Mouse (Mus musculus) spleen, adult 2 months (tissue): ENCODE results near the gene Adamts9.

Experiments
- CTCF ChIP-seq: fragments of 200-500 bp; IDR thresholded peaks from 2 replicates; pipeline ENCODE4 v1.5.1; 2011; ENCODE audit warnings: mild to moderate bottlenecking, inconsistent platforms; ENCODE audit not compliant: insufficient read depth, insufficient read length, insufficient replicate concordance; ENCODE audit errors: extremely low read depth
- POLR2A ChIP-seq: fragments of 200-500 bp; IDR thresholded peaks from 2 replicates; pipeline ENCODE4 v1.6.1; 2011; ENCODE audit warnings: low read depth, low read length, inconsistent platforms

DNA sequence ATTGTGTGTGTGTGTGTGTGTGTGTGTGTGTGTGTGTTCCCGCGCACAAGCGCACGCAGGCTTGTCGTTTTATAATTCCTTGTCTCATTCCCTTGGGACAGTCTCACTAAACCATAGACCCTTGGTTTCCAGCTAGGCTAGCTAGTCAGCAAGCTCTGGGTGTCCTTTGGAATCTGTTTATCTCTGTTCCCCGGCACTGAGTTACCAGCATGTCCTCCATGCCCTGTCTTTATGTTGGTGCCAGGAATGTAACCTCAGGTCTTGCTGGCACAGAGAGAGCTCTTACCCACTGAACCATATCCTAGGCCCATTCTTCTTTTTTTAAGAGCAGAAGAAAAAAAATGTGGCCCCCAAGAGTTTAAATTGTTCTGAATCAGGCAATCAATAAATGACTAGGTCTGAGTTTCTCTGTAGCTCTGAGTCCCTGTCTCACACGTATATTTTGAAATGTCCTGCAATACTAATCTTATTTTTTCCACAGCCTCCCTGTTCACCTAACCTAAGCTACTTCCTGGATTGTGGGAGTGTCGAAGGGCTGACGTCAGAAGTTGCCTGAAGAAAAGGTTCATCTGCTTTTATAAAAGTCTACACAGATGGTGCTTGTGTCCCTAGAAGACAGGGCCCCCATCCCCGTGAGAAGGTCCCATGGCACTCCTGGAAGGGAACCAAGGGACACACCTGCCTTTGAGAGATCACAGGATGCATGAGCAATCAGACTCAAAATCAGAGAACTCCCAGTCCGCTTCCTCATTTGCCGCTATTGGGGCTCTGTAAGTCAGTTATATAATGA, 84.4 kb downstream of the Adamts9 start:
- TF ChIP-seq CTCF (no peak), POLR2A (no peak)
